Mouse (Mus musculus): ENCODE measurements around the gene Slc45a1. TPM values are rescaled to one million over a fixed set of nuclear protein-coding genes. Genes with fewer than 3 reads are reported as not detected.

Slc45a1 gene
- polyA plus RNA-seq, 1 experiment, result not detected

- Histone ChIP-seq H3K27ac (replicated peaks; ENCODE audit: low read depth, low read length) (no peak overlapping the region), H3K4me1 (ENCODE audit: control insufficient read depth, insufficient read depth, insufficient read length, low read length) (peaks cover 25% of the 10 kb centered on the region)
Measured at GRCm38 (mm10) chr4:150599119-150599992, 52.6 kb downstream of the Slc45a1 start.

GRCm38 (mm10) chr4:150598686-150599085 lies 53.3 kb downstream of the Slc45a1 start:
- Histone ChIP-seq H3K27ac (replicated peaks; ENCODE audit: low read depth, low read length) (no peak overlapping the region), H3K4me1 (ENCODE audit: control insufficient read depth, insufficient read depth, insufficient read length, low read length) (peaks cover 25% of the 10 kb centered on the region), H3K4me3 (ENCODE audit: insufficient read depth, low read depth, low read length) (no peak overlapping the region)

More at GRCm38 (mm10) chr4:150599119-150599992, 52.6 kb downstream of the Slc45a1 start:
- H3K4me3 ChIP-seq (ENCODE audit: insufficient read depth, low read depth, low read length), result no peak overlapping the region

- Histone ChIP-seq H3K4me3 (ENCODE audit: insufficient read depth, low read depth, low read length) (no peak overlapping the region), H3K4me1 (ENCODE audit: control insufficient read depth, insufficient read depth, insufficient read length, low read length) (peaks cover 43% of the 10 kb centered on the region), H3K27ac (replicated peaks; ENCODE audit: low read depth, low read length) (no peak overlapping the region)
Measured at GRCm38 (mm10) chr4:150595991-150596390, 56.0 kb downstream of the Slc45a1 start.

- H3K4me3 ChIP-seq (ENCODE audit: insufficient read depth, low read depth, low read length), result no peak overlapping the region
- peaks cover 46% of the 10 kb centered on the region for H3K4me1 ChIP-seq (ENCODE audit: control insufficient read depth, insufficient read depth, insufficient read length, low read length)
- H3K27ac ChIP-seq (replicated peaks; ENCODE audit: low read depth, low read length), result no peak overlapping the region
Measured at GRCm38 (mm10) chr4:150595071-150595470, 56.9 kb downstream of the Slc45a1 start.

- H3K4me3 ChIP-seq (ENCODE audit: insufficient read depth, low read depth, low read length), result no peak overlapping the region
- H3K4me1 ChIP-seq (ENCODE audit: control insufficient read depth, insufficient read depth, insufficient read length, low read length), result peaks cover 46% of the 10 kb centered on the region
- peak overlapping the region; percentile 35 for H3K27ac ChIP-seq (replicated peaks; ENCODE audit: low read depth, low read length)
Measured at GRCm38 (mm10) chr4:150594298-150594829, 57.6 kb downstream of the Slc45a1 start.

GRCm38 (mm10) chr4:150593473-150594217 lies 58.3 kb downstream of the Slc45a1 start:
- peaks cover 46% of the 10 kb centered on the region for H3K4me1 ChIP-seq (ENCODE audit: control insufficient read depth, insufficient read depth, insufficient read length, low read length)
- H3K27ac ChIP-seq (replicated peaks; ENCODE audit: low read depth, low read length), result peak overlapping the region; percentile 61

GRCm38 (mm10) chr4:150592087-150592486 lies 59.9 kb downstream of the Slc45a1 start:
- Histone ChIP-seq H3K4me1 (ENCODE audit: control insufficient read depth, insufficient read depth, insufficient read length, low read length) (peaks cover 49% of the 10 kb centered on the region), H3K27ac (replicated peaks; ENCODE audit: low read depth, low read length) (0 out of 2 replicates have a peak overlapping the region, but pooled peaks have one; percentile 9)

More at GRCm38 (mm10) chr4:150593473-150594217, 58.3 kb downstream of the Slc45a1 start:
- no peak overlapping the region for H3K4me3 ChIP-seq (ENCODE audit: insufficient read depth, low read depth, low read length)

GRCm38 (mm10) chr4:150591602-150592001 lies 60.4 kb downstream of the Slc45a1 start:
- Histone ChIP-seq H3K27ac (replicated peaks; ENCODE audit: low read depth, low read length) (no peak overlapping the region), H3K4me1 (ENCODE audit: control insufficient read depth, insufficient read depth, insufficient read length, low read length) (peaks cover 49% of the 10 kb centered on the region), H3K4me3 (ENCODE audit: insufficient read depth, low read depth, low read length) (no peak overlapping the region)

More at GRCm38 (mm10) chr4:150592087-150592486, 59.9 kb downstream of the Slc45a1 start:
- no peak overlapping the region for H3K4me3 ChIP-seq (ENCODE audit: insufficient read depth, low read depth, low read length)

GRCm38 (mm10) chr4:150590621-150591282 lies 61.2 kb downstream of the Slc45a1 start:
- Histone ChIP-seq H3K4me3 (ENCODE audit: insufficient read depth, low read depth, low read length) (no peak overlapping the region), H3K4me1 (ENCODE audit: control insufficient read depth, insufficient read depth, insufficient read length, low read length) (peaks cover 48% of the 10 kb centered on the region), H3K27ac (replicated peaks; ENCODE audit: low read depth, low read length) (peak overlapping the region; percentile 0; the same call in 1 of the 2 replicates)

- H3K4me3 ChIP-seq (ENCODE audit: insufficient read depth, low read depth, low read length), result no peak overlapping the region
- H3K27ac ChIP-seq (replicated peaks; ENCODE audit: low read depth, low read length), result no peak overlapping the region; the same call in 1 of the 2 replicates
- H3K4me1 ChIP-seq (ENCODE audit: control insufficient read depth, insufficient read depth, insufficient read length, low read length), result peaks cover 50% of the 10 kb centered on the region
Measured at GRCm38 (mm10) chr4:150588300-150588621, 63.7 kb downstream of the Slc45a1 start.

GRCm38 (mm10) chr4:150587597-150588299 lies 64.2 kb downstream of the Slc45a1 start:
- H3K4me1 ChIP-seq (ENCODE audit: control insufficient read depth, insufficient read depth, insufficient read length, low read length), result peaks cover 52% of the 10 kb centered on the region
- no peak overlapping the region for H3K4me3 ChIP-seq (ENCODE audit: insufficient read depth, low read depth, low read length)
- H3K27ac ChIP-seq (replicated peaks; ENCODE audit: low read depth, low read length), result peak overlapping the region; percentile 26; the same call in 1 of the 2 replicates

GRCm38 (mm10) chr4:150586275-150586674 lies 65.7 kb downstream of the Slc45a1 start:
- no peak overlapping the region for H3K27ac ChIP-seq (replicated peaks; ENCODE audit: low read depth, low read length)
- no peak overlapping the region for H3K4me3 ChIP-seq (ENCODE audit: insufficient read depth, low read depth, low read length)
- peaks cover 50% of the 10 kb centered on the region for H3K4me1 ChIP-seq (ENCODE audit: control insufficient read depth, insufficient read depth, insufficient read length, low read length)

GRCm38 (mm10) chr4:150585800-150586199 lies 66.2 kb downstream of the Slc45a1 start:
- Histone ChIP-seq H3K4me1 (ENCODE audit: control insufficient read depth, insufficient read depth, insufficient read length, low read length) (peaks cover 51% of the 10 kb centered on the region), H3K4me3 (ENCODE audit: insufficient read depth, low read depth, low read length) (no peak overlapping the region), H3K27ac (replicated peaks; ENCODE audit: low read depth, low read length) (peak overlapping the region; percentile 17; the same call in 1 of the 2 replicates)

GRCm38 (mm10) chr4:150583777-150584135 lies 68.2 kb downstream of the Slc45a1 start:
- peaks cover 52% of the 10 kb centered on the region for H3K4me1 ChIP-seq (ENCODE audit: control insufficient read depth, insufficient read depth, insufficient read length, low read length)
- peak overlapping the region; percentile 72 for H3K27ac ChIP-seq (replicated peaks; ENCODE audit: low read depth, low read length)
- H3K4me3 ChIP-seq (ENCODE audit: insufficient read depth, low read depth, low read length), result no peak overlapping the region
